Mouse (Mus musculus) frontal cortex, postnatal 10 days (tissue): ENCODE measurements around the gene Rdh5.

Experiments used
- DNase-seq, 2 experiments: peaks; one replicate each; pipeline ENCODE4 v3.0.0; 2022; ENCODE audit warnings: low spot score in 2 of 2, mixed read lengths in 1 of 2

Rdh5 gene

DNA sequence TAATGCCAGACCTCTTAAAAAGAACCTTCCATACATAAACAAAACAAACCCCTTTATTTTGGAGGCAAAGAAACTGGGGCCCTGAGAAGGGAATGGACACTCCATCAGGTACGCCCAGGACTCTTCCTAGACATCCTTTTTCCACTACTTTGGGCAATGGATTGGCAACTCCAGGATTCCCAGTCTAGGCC, at the start of gene Rdh5:
Rdh5 (minus strand) TSS at position 67 of the 191 bp plus-strand sequence.
- no peak for DNase-seq

DNA sequence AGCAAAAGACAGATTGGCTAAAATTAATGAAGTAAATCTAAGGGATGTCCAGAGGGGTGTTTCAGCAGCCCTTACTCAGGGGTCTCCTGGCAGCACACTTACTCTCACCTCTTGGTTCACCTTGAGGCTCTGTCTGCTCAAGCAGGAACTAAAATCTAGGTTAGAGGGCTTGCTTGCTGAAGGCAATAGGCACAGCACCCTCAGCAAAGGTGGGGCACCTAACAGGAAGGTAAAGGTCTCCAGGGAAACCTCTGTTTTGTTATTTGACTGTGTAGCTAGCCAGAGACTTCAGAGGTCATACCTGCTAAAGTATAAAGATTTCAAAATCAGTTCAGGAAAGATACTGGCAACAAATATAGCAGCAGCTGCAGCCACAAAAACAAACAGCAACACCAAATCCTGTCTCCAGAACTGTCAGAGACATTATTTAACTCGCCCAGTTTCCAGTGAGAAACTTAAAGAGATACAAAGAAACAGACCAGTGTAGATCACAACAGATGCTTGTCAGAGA, 48.1 kb upstream of the Rdh5 start:
- no peak for DNase-seq

DNA sequence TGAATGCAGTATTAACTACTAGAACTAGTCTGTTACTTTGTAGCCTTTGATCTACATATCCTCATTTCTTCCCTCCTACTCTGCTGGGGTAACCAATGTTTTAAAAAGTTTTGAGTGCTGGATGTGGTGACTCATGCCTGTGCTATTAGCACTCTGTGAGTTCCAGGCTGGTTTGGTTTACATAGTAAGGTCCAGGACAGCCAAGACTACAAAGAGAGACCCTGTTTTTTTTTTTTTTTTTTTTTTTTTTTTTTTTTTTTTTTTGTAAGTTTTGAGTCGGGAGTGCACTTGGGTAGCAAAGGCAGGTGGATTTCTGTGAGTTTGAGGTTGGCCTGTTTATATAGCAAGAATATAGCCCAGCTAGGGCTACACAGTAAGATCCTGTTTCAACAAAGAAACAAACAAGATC, 45.7 kb upstream of the Rdh5 start:
- no peak for DNase-seq

DNA sequence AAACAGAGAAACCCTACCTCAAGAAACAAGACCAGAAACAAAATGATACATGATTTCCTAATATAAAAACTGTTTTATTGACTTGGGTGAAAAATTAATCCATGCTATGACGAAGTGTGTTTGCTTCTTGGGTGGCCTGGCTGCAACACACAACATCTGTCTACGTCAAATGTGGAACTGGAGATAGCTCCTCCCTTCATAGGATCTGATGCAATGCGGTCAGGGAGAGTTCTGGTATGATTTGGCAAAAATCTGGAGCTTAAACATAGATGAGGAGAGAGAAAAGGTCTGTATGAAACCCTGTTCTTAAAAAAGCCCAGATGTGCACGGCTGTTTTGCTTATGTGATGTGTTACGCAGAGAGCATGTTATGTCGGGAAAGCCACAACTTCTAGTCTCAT, 43.2 kb upstream of the Rdh5 start:
- no peak for DNase-seq

DNA sequence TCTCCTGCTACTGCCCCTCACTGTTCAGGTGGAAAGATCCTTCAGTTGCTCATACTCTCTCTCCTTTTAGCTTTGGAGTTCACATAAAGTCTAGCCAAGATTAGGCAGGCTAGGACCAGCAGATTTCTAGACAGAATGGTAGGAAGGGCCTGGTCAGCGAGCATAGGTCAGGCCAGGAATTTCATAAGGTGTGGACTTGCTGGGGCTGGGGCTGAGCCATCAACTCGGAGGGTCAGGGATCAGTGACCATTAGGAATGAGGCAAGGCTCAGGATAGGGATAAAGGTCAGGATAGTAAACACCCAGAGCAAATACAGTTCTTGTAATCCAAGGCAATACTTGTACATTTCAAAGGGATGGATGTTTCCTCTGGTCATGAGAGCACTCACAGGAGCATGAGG, 42.3 kb upstream of the Rdh5 start:
- DNase-seq: no peak

DNA sequence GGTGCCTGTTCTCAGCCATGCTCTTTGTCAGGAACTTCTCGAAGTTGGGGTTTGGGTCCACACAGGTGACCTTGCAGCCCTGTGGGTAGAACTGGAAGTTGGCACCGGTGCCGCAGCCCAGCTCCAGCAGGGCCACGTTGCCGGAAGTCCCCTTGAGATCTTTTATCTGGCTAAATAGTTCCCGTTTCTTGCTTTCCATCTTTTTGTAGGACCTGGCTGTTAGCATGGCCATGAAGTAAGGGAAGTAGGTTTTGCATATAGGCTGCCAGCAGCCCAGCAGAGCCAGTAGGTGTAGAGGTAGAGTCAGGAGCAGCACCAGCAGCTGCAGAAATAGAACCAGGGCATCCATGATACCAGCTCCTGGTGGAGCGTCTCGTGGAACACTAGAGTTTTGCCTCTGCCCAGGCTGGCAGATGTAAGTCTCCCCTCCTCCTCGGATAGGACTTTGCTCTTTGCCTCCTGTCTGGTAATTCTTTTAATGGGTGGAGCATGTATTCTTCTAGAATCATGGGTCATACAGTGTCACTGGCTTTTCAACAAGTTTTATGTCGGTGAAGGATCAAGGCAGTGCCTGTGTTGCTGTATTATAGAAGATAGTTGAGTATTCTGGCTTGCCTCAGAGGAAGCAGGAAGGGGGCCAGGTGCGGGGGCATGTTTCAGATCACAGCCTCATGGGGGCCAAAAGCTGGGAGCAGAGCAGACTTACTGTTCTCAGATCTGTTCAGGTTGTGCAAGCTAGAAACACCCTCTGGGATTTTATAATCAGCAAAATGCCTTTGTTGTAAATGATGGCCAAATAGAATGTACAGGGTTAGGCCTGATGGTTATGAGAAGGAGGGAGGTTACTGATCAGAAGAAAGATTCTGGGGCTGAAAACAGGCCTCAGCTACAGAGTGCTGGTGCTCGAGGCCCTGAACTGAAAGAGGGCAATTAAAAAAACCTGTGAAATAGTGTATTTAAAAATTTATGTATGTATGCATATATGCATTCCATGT, 38.2 kb upstream of the Rdh5 start, which contains the start of gene Mettl7b:
Mettl7b (minus strand) TSS at position 399 of the 995 bp plus-strand sequence.
- DNase-seq: no peak

DNA sequence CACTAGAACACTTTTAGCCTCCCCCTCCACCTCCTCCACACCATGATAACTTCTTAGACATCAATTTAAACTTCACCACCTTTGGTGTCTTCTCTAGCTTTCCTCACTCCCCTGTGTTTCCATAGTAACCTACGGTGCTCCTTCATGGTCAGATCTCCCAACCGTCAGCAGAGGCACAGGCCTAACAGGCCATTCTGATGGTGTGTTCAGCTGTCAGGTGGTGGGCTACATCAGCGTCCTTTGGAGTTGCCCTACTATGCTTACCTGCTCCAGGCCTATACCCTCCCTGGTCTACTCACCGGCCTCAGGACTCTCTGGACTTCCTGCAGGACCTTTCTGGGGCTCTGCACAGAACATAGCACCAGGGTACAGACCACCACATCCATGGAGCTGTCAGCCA, 37.5 kb upstream of the Rdh5 start:
- DNase-seq: no peak

DNA sequence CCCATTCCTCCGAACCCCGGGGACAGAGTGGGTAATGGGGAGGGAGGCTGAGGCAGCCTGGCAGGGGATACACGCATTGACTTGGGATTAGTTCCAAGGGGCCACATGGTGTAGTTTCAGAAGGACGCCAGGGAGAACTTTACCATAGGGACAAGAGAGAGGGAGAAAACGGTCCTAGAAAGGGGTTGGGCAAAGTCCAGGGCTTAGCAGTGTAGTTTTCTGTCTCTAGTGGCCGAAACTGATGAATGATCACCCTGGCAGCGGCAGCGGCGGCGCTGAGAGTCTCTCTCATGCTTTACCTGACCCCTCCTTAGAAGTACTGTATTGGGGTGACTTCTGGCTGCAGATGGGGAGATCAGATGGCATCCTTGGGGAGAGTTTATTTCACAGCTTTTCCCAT, 35.7 kb upstream of the Rdh5 start:
- no peak for DNase-seq

DNA sequence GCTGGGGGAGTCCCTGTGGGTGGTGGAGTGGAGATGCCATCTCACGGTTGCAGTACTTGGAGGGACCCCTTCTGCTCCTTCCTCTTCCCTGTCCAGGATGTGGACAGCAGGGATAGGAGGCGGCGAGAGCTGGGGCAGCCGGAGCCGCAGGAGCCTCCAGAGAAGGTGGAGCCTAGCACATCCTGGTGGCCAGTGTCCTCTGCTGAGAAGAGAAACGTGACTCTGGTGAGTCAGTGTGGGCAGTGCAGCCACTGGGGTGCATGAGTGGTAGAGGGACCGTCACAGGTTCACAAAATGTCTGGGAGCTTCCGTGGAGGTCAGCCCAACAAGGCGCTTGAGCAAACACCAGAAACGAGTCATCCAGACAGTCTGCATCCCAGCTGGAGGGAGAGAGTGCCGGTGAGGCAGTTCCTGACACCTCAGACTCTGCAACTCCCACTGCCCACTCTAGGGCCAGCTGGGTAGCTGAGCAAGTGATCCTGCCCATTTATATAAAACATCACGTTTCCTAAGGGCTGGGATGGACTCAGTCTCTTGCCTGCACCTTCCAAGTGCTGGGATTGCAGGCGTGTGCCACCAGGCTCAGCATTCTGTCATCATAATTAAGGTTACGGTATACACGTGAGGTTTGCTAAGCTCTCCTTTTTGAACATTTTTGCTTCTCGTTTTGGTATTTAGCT, 27.7 kb upstream of the Rdh5 start:
- no peak for DNase-seq

DNA sequence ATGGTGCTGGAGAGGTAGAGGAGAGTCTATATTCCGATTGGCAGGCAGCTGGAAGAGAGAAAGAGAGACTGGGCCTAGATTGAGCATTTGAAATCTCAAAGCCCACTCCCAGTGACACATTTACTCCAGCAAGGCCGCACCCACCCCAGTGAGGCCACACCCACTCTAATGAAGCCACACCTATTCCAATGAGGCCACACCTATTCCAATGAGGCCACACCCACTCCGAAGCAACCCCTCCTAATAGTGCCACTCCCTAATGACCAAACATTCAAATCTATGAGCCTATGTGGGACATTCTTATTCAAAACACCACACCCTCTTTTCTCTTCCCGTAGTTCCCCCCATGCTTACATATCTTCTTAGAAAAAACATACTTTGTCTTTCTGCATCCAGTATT, 24.8 kb upstream of the Rdh5 start:
- DNase-seq: no peak

DNA sequence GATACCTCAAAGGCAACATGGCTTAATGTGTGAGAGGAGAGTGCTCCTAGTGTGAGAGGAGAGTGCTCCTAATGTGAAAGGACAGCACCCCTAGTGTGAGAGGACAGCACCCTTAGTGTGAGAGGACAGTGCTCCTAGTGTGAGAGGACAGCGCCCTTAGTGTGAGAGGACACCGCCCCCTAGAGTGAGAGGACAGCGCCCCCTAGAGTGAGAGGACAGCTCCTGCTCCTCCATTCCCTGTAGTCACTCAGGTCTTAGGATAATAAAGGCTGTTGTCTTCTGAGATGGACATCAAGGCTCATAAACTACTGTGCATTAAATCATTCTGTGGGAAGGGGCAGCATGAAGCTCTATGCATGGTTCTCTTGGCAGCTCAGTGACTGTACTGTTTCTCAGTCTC, 23.0 kb upstream of the Rdh5 start:
- no peak for DNase-seq

DNA sequence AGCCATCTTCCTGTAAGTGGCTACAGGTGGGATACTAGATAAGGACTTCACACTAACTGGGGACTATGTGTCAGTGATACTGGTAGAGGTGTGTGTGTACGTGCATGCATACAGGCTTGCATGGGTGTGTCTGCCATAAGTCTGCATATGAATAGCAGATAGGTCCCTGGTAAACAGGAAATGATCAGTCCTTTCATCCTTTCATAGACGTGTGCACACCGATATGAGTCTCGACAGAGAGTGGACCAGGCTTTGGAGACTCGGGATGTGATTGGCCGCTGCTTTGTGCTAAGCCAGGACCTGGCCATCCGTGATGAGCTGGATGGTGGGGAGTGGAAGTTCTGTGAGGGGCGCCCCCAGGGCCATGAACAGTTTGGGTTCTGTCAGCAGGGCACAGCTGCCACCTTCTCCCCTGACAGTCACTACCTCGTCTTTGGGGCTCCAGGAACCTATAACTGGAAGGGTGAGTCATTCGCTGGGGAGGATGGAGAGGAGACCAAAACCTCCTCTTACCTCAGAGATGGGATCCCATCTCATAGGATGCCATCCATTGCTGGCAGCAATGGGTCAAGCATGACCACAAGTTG, 17.9 kb upstream of the Rdh5 start:
- DNase-seq: no peak

DNA sequence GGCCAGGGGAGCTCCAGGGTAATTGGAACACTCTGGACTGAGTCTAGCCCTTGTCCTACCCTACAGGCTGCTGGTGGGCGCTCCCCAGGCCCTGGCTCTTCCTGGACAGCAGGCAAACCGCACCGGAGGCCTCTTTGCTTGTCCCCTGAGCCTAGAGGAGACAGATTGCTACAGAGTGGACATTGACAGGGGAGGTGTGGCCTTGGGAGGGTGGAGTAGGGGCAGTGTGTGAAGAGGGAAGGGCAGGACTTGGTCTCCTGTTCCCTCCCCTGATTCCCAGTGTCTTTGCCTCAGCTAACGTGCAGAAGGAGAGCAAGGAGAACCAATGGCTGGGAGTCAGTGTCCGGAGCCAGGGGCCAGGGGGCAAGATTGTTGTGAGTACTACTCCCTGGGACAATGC, 16.3 kb upstream of the Rdh5 start:
- DNase-seq: no peak

DNA sequence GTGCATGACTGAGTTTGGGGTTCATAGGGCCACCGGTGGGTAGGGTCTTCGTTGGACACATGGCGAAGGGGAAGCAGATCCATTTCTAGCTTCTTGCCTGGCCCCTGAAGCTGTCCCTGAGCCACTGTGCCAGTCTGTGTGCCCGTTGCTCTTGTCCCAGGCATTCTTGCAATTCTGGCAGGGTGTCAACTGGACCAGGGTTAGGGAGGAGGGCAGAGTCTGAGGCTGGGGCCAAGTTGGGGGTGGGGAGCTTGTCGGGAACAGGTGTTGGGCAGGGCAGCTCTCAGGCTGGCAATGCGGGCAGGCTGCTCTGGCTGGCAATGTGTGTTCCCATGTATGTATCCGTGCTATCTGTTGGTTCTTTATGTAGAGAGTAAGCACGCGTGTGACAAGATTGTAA, 15.8 kb upstream of the Rdh5 start:
- no peak for DNase-seq

DNA sequence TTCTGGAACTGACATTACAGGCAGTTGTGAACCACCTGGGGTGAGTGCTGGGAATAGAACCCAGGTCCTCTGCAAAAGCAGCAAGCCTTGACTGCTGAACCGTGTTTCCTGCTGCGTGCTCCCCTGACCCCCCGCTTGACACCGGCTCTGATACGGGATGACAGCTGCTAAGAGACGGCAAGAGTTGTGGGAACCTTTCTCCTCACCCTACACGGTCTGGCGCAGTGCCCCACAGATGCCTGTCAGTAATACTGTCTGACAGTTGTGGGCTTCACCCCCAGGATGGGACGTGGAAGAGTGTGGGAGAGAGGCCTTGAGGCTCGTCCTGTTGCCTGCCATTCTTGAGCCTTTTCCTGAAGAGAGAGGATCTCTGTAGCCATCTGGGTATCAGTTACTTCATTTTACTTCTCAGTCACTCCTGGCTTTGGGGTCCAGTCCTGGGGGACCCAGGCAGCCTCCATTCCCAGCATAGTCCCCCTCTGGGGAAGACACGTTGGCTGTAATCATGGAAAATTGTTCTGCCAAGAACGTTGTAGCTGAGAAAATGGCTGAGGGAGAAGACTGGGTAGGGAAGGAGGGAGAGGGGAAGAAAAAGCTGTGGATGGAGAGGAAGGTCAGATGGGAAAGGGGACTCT, 15.2 kb upstream of the Rdh5 start:
- no peak for DNase-seq

DNA sequence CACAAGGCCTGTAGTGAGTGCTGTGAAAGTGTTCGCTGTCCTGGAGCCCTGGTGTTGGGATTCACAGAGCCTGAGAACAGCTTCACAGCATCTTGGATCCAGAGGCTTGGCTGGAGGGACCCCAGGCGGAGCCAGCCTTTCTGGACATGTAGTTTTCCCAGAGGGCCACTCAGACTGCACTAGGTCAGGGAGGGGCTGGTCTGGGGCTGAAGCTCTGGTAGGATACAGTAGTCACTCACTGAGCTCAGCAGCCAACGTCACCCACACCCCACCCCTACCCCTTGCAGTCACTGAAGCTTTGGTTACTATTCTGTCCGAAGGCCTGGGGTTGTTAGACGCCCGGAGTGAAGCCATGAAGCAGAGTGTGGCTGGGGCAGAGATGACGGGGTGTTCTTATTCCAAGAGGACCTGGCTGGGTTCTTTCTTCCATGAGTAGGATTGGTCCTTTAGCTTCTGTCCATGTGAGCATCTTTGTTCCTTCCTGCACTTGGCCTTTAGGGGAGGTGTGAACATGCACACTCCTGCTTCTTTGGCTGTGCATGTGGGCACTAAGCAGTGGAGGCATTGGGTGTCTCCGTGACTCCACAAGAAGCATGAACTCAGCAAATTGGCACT, 13.2 kb upstream of the Rdh5 start:
- DNase-seq: no peak

DNA sequence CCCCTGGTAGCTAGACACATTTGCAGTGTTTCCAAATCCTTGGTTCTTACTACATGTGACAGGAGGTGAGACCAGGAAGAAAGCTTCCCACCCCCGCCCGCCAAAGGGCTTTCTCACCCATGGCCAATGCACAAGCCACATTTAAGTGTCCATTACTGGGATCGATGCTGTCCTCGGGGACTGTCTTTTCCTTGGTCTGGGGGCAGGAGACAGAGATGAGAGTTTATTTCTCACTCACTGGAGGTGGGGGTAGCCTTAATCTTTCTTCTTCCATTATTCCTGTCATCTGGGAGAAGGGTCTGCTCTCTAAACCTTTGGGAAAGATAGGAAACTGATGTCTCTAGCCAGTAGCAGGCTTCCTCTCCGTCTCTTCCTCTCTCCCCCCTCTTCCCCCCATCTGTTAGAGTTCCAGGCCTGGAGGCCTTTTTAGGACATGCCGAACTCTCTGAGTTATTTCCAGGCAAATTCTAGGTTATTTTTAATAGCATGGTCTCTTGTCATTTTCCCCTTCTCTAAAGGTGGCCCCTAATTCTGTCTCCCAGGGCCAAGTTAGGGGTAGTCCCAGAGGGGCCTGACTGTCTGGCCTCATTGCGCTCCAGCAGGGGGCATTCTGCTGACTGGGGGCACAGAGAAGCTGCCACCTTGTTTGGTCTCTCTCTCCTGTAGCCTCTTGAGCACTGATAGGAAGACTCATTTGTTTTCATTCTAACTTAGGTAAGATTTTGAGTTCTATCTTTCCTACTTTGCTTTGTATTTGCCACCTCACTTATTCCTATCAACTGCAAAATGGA, 12.5 kb upstream of the Rdh5 start:
- DNase-seq: no peak

DNA sequence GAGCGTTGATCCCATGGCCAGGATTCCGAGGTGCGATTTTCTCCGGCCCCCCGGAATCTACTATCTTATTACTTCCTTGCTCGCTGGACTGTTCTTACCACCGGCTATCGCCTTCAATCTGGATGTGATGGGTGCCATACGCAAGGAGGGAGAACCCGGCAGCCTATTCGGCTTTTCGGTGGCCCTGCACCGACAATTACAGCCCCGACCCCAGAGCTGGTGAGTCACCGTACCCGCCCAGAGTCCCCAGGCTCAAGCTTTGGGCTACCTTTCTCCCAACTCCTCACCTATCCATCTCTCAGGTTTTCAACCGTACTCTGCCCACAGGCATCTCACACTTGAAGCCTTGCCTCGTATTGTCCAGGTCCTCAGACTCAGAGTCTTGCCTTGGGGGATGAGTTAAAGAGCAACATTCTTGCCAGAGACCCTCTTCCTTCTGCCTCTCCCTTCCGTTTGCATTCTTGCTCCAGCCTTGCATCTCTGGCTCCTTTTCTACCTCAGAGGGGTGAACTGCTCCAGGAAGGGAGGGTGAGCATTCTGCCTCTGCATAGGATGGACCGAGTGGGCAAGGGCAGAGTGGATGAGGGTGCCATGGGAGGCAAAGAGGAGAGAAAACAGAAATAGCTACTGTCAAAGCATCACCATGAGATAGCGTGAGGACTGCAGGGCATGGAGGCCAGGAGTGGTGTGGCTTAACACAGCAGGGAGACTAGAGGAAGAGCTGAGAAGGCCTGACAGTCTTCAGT, 11.5 kb upstream of the Rdh5 start:
- DNase-seq: no peak

DNA sequence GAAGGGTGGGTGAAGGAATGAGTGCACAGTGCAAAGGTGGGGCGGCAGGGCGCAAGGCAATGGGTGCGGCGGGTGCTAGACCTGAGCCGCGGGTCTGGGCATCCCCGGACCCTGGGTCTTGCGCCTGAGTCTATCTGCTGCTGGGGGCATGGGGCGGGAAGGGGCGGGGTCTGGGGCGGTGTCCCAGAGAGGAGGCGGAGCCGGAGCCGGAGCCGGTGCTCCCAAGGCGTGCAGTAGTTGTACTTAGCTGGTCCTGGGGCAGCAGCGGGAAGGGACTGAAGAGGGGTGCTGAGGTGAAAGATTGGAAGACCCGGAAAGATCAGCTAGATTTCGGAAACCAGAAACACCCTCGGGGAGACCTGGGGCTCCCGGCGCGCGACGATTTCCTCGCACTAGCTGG, 10.9 kb upstream of the Rdh5 start, which contains the start of gene Itga7:
Itga7 (plus strand) TSS at position 245 of the 400 bp plus-strand sequence.
- DNase-seq: no peak

DNA sequence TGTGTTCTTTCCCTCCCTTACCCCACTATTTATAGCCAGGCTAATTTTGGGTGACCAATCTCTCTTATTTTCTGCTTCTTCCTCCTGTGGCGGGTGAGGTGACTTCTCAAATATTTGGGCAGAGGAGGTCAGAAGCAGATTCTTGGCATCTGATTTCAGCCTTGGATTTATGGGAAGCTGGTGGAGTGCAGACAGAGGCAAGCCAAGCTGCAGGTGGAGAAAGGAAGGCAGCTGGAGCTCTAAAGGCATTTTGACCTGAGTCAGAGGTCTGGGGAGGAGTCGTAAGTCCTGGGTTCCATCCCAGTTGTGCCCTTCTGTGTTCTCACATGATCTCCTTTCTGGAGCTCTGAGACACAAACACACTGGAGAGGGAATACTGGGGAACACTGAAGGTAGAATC, 8.8 kb upstream of the Rdh5 start:
- DNase-seq: no peak
